Mouse (Mus musculus) G1E (cell line): Measurements from ENCODE around the gene Me3.

ENCODE experiments used
- CTCF ChIP-seq: IDR thresholded peaks from 2 replicates; pipeline ENCODE4 v1.5.1; 2012; ENCODE audit warnings: low read depth, low read length, inconsistent platforms, mixed read lengths
- GATA1 ChIP-seq: IDR thresholded peaks from 2 replicates; pipeline ENCODE4 v1.6.1; 2012; ENCODE audit warnings: borderline replicate concordance, low read length, inconsistent platforms, mixed read lengths
- GATA2 ChIP-seq: IDR thresholded peaks from 2 replicates; pipeline ENCODE4 v1.6.1; 2012; ENCODE audit warnings: low read depth, low read length, inconsistent platforms, borderline replicate concordance

DNA sequence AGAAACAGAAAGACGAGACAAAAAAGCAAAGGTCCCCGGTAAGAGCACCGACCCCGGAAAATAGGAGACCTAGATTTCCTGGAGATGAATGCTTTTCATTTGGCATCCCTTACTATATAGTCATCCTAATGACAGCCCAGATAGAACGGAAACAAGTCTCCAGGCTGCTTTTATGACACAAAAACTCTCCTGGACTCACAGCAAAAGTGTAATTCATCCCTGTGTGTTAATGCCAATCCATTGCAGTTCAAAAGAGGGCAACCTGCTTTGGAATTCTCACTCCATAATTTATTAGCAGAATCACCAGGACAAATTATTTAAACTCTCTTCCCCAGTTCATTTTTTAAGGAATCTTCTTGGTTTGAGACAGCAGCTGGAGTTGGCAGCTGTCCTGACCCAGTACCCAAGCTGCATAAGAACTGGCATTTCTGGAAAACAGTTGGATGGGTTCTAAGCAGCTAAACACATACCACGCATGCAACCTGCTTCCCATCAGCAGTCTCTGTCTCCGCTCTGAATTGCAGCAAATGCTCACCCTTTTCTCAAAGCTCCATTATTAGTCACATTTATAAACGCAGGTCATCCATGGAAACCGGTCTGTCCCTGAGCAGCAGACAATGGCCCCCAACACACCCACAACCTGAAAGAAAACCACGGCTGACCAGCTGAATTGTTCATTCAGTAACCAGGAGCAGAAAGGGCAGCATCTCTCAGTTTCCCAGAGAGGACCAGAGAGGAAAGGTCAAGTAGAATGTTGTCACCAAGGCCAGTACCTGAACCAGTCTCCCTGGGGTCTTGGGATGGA, 49.7 kb downstream of the Me3 start:
- TF ChIP-seq GATA1 (no peak), CTCF (no peak), GATA2 (no peak)
